Mouse (Mus musculus): ENCODE data around the gene Atad1. TPM values are rescaled to one million over a fixed set of nuclear protein-coding genes. Genes with fewer than 3 reads are reported as not detected.
"Not testable (repeated sequence)": the region's sequence is repeated elsewhere in the genome, so short reads cannot be mapped to it uniquely, and the experiment has no call there.

Atad1 gene
- polyA plus RNA-seq, 1 experiment = not detected

DNA sequence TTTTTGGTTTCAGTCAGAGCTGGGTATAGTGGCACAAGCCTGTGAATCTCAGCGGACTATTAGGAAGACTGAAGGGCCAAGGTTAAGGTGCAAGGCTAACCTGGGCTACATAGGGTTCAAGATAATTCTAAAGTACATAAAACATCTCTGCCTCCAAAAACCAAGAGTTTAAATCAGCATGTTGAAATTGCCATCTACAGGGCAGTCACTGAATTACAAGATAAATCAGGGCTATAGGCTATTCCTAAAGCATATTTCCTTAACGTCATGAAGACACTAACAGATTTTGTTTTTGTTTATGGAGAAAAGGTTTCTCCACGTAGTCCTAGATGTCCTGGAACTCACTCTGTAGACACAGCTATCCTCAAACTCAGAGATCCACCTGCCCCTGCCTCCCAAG, 29.3 kb downstream of the Atad1 start:
- TF ChIP-seq CTCF (IDR thresholded peaks at IDR 0.05; ENCODE audit: insufficient read depth, low read depth, low read length) (no peak), POLR2A (IDR thresholded peaks at IDR 0.05; ENCODE audit: insufficient read depth, low read depth, low read length) (no peak)
- WGBS = 48% methylated on average over 3 of the region's 3 CpGs
- H3K4me1 ChIP-seq (ENCODE audit: control insufficient read depth, insufficient read depth, low read length) = no peaks in the 10 kb centered on the region
- H3K4me3 ChIP-seq (ENCODE audit: insufficient read depth, low read depth, low read length) = no peak overlapping the region
- no peak overlapping the region for H3K27ac ChIP-seq (ENCODE audit: insufficient read depth, low read depth, low read length)

GRCm38 (mm10) chr19:32708996-32709395, 30.6 kb downstream of the Atad1 start:
- no peak for TF ChIP-seq POLR2A (IDR thresholded peaks at IDR 0.05; ENCODE audit: insufficient read depth, low read depth, low read length)
- no peak overlapping the region for H3K27ac ChIP-seq (ENCODE audit: insufficient read depth, low read depth, low read length)
- WGBS = 90% methylated on average over 5 of the region's 5 CpGs
- H3K4me1 ChIP-seq (ENCODE audit: control insufficient read depth, insufficient read depth, low read length) = no peaks in the 10 kb centered on the region
- no peak overlapping the region for H3K4me3 ChIP-seq (ENCODE audit: insufficient read depth, low read depth, low read length)

DNA sequence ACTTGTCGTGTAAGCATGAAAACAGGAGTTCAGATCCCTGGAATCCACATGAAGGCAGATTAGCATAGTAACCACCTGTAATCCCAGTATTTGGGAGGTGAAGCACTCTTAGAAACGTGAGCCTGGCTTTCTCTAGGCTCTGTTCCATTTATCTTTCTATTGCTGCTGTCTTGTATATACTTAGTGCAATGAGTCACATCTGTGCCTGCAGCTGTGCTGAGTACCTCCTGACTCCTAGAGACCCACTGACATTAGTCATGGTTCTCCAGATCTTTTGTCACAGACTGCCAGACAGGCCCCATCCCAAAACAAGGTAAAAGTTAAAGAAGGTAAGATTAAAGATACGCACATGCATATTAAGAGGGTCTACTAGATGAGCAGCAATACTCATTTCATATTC, 37.4 kb downstream of the Atad1 start:
- Histone ChIP-seq H3K4me1 (ENCODE audit: control insufficient read depth, insufficient read depth, low read length) (no peaks in the 10 kb centered on the region; the same call in 1 of the 2 replicates), H3K4me3 (ENCODE audit: insufficient read depth, low read depth, low read length) (no peak overlapping the region), H3K27ac (ENCODE audit: insufficient read depth, low read depth, low read length) (peak overlapping the region; percentile 51; the same call in 1 of the 2 replicates)
- TF ChIP-seq POLR2A (IDR thresholded peaks at IDR 0.05; ENCODE audit: insufficient read depth, low read depth, low read length) (no peak), CTCF (IDR thresholded peaks at IDR 0.05; ENCODE audit: insufficient read depth, low read depth, low read length) (no peak)
- WGBS = 47% methylated on average over 3 of the region's 3 CpGs

GRCm38 (mm10) chr19:32696674-32697073, 42.9 kb downstream of the Atad1 start:
- Histone ChIP-seq H3K27ac (ENCODE audit: insufficient read depth, low read depth, low read length) (no peak overlapping the region), H3K4me3 (ENCODE audit: insufficient read depth, low read depth, low read length) (no peak overlapping the region), H3K4me1 (ENCODE audit: control insufficient read depth, insufficient read depth, low read length) (no peaks in the 10 kb centered on the region)
- TF ChIP-seq POLR2A (IDR thresholded peaks at IDR 0.05; ENCODE audit: insufficient read depth, low read depth, low read length) = no peak
- TF ChIP-seq CTCF (IDR thresholded peaks at IDR 0.05; ENCODE audit: insufficient read depth, low read depth, low read length) = no peak
- WGBS = 86% methylated on average over 2 of the region's 2 CpGs

GRCm38 (mm10) chr19:32689724-32690123, 49.9 kb downstream of the Atad1 start:
- TF ChIP-seq CTCF (IDR thresholded peaks at IDR 0.05; ENCODE audit: insufficient read depth, low read depth, low read length) = no peak
- TF ChIP-seq POLR2A (IDR thresholded peaks at IDR 0.05; ENCODE audit: insufficient read depth, low read depth, low read length) = no peak
- H3K4me3 ChIP-seq (ENCODE audit: insufficient read depth, low read depth, low read length) = no peak overlapping the region
- WGBS = 13% methylated on average over 6 of the region's 6 CpGs

DNA sequence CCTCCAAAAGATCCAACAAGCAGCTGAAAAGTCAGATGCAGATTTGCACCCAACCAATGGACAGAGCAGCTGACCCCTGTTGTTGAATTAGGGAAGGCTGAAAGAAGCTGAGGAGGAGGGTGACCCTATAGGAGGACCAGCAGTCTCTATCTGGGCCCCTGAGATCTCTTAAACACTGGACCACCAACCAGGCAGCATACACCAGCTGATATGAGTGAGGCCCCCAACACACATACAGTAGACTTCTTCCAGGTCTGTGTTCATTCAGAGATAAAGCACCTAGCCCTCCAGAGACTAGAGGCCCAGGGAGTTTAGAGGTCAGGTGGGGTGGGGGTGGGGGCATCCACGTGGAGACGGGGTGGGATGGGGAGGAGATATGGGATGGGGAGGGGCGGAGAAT, 51.4 kb downstream of the Atad1 start:
- H3K4me3 ChIP-seq (ENCODE audit: insufficient read depth, low read depth, low read length); H3K4me1 ChIP-seq (ENCODE audit: control insufficient read depth, insufficient read depth, low read length); H3K27ac ChIP-seq (ENCODE audit: insufficient read depth, low read depth, low read length): not testable (repeated sequence)
- WGBS = 91% methylated on average over 3 of the region's 3 CpGs

More at GRCm38 (mm10) chr19:32689724-32690123, 49.9 kb downstream of the Atad1 start:
- Histone ChIP-seq H3K27ac (ENCODE audit: insufficient read depth, low read depth, low read length) (no peak overlapping the region), H3K4me1 (ENCODE audit: control insufficient read depth, insufficient read depth, low read length) (0 out of 2 replicates have a peak, but pooled peaks cover 2% of the 10 kb centered on the region)

DNA sequence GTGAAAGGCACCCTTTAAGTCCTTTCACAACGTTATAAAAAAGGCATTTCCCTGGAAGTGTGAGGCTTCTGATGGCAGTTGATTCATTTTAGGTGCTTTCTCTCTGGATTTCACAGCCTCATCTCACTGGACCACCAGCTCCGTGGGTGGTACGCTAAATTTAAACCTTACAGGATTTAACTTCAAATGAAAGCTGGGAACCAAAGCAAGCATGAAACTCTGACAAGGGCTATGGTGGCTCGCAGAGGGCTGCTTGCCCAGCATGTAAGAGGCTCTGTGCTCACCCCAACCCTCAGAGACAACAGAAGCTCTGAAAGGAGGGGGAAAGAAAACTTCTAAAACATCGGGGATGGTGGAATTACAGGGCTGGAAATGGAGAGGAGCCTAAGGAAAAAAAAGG, 51.9 kb downstream of the Atad1 start:
- WGBS = 68% methylated on average over 5 of the region's 5 CpGs
- H3K4me1 ChIP-seq (ENCODE audit: control insufficient read depth, insufficient read depth, low read length) = 0 out of 2 replicates have a peak, but pooled peaks cover 2% of the 10 kb centered on the region
- no peak overlapping the region for H3K27ac ChIP-seq (ENCODE audit: insufficient read depth, low read depth, low read length)
- no peak for TF ChIP-seq POLR2A (IDR thresholded peaks at IDR 0.05; ENCODE audit: insufficient read depth, low read depth, low read length)
- no peak for TF ChIP-seq CTCF (IDR thresholded peaks at IDR 0.05; ENCODE audit: insufficient read depth, low read depth, low read length)
- H3K4me3 ChIP-seq (ENCODE audit: insufficient read depth, low read depth, low read length) = no peak overlapping the region

GRCm38 (mm10) chr19:32683081-32683480, 56.5 kb downstream of the Atad1 start:
- H3K4me3 ChIP-seq (ENCODE audit: insufficient read depth, low read depth, low read length) = no peak overlapping the region
- no peak overlapping the region for H3K27ac ChIP-seq (ENCODE audit: insufficient read depth, low read depth, low read length)
- no peaks in the 10 kb centered on the region for H3K4me1 ChIP-seq (ENCODE audit: control insufficient read depth, insufficient read depth, low read length)
- WGBS = 90% methylated on average over 5 of the region's 5 CpGs
- TF ChIP-seq POLR2A (IDR thresholded peaks at IDR 0.05; ENCODE audit: insufficient read depth, low read depth, low read length) (no peak), CTCF (IDR thresholded peaks at IDR 0.05; ENCODE audit: insufficient read depth, low read depth, low read length) (no peak)

- H3K4me3 ChIP-seq (ENCODE audit: insufficient read depth, low read depth, low read length) = no peak overlapping the region
- no peak overlapping the region for H3K27ac ChIP-seq (ENCODE audit: insufficient read depth, low read depth, low read length)
- 80% methylated on average over 2 of the region's 2 CpGs for WGBS
- no peak for TF ChIP-seq POLR2A (IDR thresholded peaks at IDR 0.05; ENCODE audit: insufficient read depth, low read depth, low read length)
- no peak for TF ChIP-seq CTCF (IDR thresholded peaks at IDR 0.05; ENCODE audit: insufficient read depth, low read depth, low read length)
- H3K4me1 ChIP-seq (ENCODE audit: control insufficient read depth, insufficient read depth, low read length) = no peaks in the 10 kb centered on the region
Observed at GRCm38 (mm10) chr19:32680894-32681293, 58.7 kb downstream of the Atad1 start.

DNA sequence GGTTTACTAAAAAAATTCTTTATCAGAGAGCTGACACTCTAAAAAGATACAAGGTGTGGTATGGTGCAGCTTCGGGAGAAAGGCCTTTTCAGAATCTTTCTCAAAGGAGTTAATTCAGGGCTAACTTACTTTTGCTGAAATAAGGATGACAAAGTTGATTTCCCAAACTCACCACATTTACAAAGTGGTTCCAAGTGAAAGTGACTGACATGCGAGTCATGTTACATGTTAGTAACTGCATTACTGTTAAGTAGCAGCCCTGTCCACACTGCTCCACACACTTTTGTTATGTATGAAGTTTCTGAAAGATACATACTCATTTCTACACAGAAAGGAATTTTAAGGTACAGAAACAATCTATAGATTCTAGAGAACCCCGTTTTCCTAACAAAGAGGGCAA, 63.8 kb downstream of the Atad1 start:
- Histone ChIP-seq H3K27ac (ENCODE audit: insufficient read depth, low read depth, low read length) (no peak overlapping the region), H3K4me3 (ENCODE audit: insufficient read depth, low read depth, low read length) (no peak overlapping the region), H3K4me1 (ENCODE audit: control insufficient read depth, insufficient read depth, low read length) (no peaks in the 10 kb centered on the region)
- TF ChIP-seq POLR2A (IDR thresholded peaks at IDR 0.05; ENCODE audit: insufficient read depth, low read depth, low read length) (no peak), CTCF (IDR thresholded peaks at IDR 0.05; ENCODE audit: insufficient read depth, low read depth, low read length) (no peak)
- 84% methylated on average over 3 of the region's 3 CpGs for WGBS

- not testable (repeated sequence) for H3K4me1 ChIP-seq (ENCODE audit: control insufficient read depth, insufficient read depth, low read length); H3K27ac ChIP-seq (ENCODE audit: insufficient read depth, low read depth, low read length); H3K4me3 ChIP-seq (ENCODE audit: insufficient read depth, low read depth, low read length)
- WGBS = 94% methylated on average over 1 of the region's 1 CpGs
Observed at GRCm38 (mm10) chr19:32667830-32668229, 71.8 kb downstream of the Atad1 start.
